Mouse (Mus musculus): Measurements from ENCODE around the gene Cysltr1. TPM values are rescaled to one million over a fixed set of nuclear protein-coding genes. Genes with fewer than 3 reads are reported as not detected.

Gene Cysltr1
- 1.4 and 6.6 TPM in 2 replicates for polyA plus RNA-seq (2012; rRNA removed; ENCODE audit: low replicate concordance)

GRCm38 (mm10) chrX:106603386-106603785 lies at the start of gene Cysltr1:
Cysltr1 (minus strand) TSS chrX:106603679.

GRCm38 (mm10) chrX:106582886-106583285 lies 20.6 kb downstream of the Cysltr1 start, which contains the start of gene Gm5127:
Gm5127 (plus strand) TSS chrX:106583186.

Other genes with a start within 250 kb of the Cysltr1 start
- gene Fndc3c1, start 118.3 kb downstream of the Cysltr1 start, polyA plus RNA-seq (2012; rRNA removed; ENCODE audit: low replicate concordance) = 0.42 TPM in 1 of 2 replicates, not detected in the other
- gene Gm5127, start 20.5 kb downstream of the Cysltr1 start, polyA plus RNA-seq (2012; rRNA removed; ENCODE audit: low replicate concordance) = 0.16 TPM in 1 of 2 replicates, not detected in the other
- 1.8 and 2.4 TPM in 2 replicates for gene Rtl3, start 237.0 kb upstream of the Cysltr1 start, polyA plus RNA-seq (2012; rRNA removed; ENCODE audit: low replicate concordance)

Data from mammary gland, adult 2 months (tissue).